Mouse (Mus musculus): Measurements from ENCODE around the gene Gm12830.

GRCm38 (mm10) chr4:114779475-114779757 is 42.1 kb upstream of the Gm12830 start:
- no peak for TF ChIP-seq CTCF (IDR thresholded peaks at IDR 0.05; ENCODE audit: insufficient read depth, low read depth, low read length)
- no peak for TF ChIP-seq POLR2A (IDR thresholded peaks at IDR 0.05; ENCODE audit: insufficient read depth, low read depth, low read length)

All from olfactory bulb, adult 2 months (tissue).